Mouse (Mus musculus): Measurements from ENCODE around the gene Usp30. TPM values are rescaled to one million over a fixed set of nuclear protein-coding genes. Genes with fewer than 3 reads are reported as not detected.

Gene Usp30
- total RNA-seq (2022), result 10 to 100 TPM; 36.5 to 43.3 (median 42.3) TPM

DNA sequence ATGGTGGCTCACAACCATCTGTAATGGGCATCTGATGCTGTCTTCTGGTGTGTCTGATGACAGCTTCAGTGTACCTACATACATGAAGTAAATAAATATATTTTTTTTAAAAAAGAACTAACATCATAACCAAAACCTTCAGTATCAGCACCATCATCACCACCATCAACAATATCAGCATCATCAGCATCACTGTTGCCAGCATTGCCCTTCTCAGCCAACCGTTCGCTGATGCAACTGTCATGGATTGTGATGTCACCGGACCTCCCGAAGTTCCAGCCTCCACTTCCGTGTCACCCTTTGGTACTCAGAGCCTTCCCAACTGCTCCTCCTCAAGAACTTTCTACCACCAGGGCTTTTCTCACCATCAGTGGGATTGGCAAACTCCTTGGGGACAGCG is at the start of gene Usp30:
Gene Usp30, plus strand, starts transcription at position 301 of the 400 bp plus-strand sequence.
- no peak for DNase-seq (ENCODE audit: low spot score in 2 of 2)

GRCm38 (mm10) chr5:114024390-114024789 is 40.9 kb upstream of the Usp30 start:
- DNase-seq (ENCODE audit: low spot score in 2 of 2), result no peak

DNA sequence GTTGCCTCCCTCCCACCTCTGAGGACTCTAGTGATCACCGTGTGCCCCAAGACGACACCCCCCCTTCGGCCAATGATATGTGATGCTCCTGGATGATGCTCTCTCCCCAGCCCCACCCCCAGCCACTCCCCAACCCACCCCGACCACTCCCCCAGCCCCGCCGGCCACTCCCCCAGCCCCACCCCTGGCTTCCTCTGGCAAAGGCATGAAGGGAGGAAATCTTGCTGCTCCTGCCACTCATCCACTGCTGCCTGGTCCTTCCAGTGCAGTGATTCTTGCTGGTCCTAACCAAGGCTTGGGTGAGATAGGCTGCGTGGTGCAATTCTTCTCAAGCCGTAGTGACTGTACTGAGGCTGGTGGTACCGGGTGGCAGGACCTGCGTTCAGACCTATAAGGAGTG is 40.4 kb upstream of the Usp30 start:
- no peak for DNase-seq (ENCODE audit: low spot score in 2 of 2)

- no peak for DNase-seq (ENCODE audit: low spot score in 2 of 2)
Measured at GRCm38 (mm10) chr5:114027217-114027944, 37.9 kb upstream of the Usp30 start.

DNA sequence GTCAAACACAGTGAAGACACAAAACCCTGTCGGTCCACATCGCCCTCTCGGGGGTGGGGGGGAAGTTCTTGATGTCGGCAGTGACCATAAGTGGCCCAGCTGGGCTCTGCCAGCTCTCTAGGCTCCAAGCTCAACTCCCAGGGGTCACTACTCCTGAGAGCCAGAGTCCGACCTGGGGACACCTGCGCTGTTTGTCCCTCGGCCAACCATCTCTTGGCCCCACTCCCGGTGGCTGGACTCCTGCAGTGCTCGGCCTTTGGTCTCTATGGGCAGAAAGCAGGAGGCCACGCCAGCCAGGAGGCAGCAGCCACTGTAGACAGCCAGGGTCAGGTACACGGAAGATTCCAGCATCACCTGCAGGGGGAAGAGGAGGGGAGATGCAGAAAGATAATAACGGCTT is 37.1 kb upstream of the Usp30 start:
- no peak for DNase-seq (ENCODE audit: low spot score in 2 of 2)

- no peak for DNase-seq (ENCODE audit: low spot score in 2 of 2)
Measured at GRCm38 (mm10) chr5:114030652-114031051, 34.6 kb upstream of the Usp30 start.

GRCm38 (mm10) chr5:114032161-114032763 is 33.0 kb upstream of the Usp30 start:
- no peak for DNase-seq (ENCODE audit: low spot score in 2 of 2)

DNA sequence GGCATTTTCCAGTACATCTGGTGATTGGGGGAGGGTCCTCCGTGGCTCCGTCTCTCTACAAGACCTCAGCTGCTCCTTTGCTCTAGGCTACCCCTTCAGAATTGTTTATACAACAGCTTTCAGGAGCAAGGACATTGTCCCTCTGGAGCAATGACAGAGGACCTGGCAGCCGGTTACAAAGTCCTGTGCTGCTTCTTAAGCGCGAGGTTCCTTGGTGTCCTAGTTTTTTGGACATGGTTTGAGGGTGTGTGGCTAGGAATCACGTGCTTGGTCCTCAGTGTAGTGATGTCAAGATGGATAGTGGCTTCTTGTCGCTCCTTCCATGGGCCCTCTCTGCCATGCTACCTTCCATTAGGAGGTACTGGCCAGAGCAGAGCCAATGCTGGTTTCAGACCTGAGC is 30.9 kb upstream of the Usp30 start:
- no peak for DNase-seq (ENCODE audit: low spot score in 2 of 2)

DNA sequence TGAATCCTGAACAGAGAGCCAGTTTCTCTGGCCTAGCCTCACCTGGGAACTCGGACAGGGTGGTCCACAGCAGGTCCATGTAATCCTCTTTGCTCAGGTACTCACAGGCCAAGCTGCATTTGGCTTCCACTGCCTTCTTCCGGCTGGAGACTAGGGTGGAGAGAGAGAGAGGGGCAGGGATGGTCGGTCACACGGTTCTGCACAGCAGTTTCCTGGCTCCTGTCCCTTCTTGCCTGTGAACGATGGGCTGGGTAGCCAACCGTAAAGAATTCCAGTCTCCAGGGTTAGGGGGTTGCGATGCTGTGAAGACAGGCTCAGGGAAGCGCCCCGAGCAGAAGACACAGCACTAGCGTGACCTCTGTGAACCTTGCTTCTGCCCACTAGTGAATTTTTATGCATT is 30.1 kb upstream of the Usp30 start:
- DNase-seq (ENCODE audit: low spot score in 2 of 2), result no peak

GRCm38 (mm10) chr5:114040508-114040907 is 24.8 kb upstream of the Usp30 start:
- no peak for DNase-seq (ENCODE audit: low spot score in 2 of 2)

DNA sequence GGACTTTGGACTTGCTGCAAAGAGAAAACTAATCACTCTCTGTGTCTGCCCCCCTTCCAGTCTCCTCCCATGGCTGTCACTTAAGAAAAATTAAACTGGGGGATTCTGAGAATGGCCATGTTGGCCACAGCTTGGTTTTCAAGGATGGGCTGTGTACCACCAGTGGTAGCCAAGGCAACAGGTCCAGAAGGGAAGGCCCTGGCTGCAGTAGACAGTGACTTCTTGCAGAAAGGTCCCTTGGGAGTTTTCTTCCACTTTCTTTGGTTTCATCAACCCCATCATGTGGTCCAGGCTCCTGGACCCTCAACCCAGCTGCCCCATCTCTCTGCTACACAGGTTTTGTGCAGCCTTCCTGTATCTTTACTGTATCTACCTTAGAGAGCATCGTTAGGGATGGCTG is 24.4 kb upstream of the Usp30 start:
- DNase-seq (ENCODE audit: low spot score in 2 of 2), result no peak

GRCm38 (mm10) chr5:114041327-114041930 is 23.8 kb upstream of the Usp30 start:
- no peak for DNase-seq (ENCODE audit: low spot score in 2 of 2)

DNA sequence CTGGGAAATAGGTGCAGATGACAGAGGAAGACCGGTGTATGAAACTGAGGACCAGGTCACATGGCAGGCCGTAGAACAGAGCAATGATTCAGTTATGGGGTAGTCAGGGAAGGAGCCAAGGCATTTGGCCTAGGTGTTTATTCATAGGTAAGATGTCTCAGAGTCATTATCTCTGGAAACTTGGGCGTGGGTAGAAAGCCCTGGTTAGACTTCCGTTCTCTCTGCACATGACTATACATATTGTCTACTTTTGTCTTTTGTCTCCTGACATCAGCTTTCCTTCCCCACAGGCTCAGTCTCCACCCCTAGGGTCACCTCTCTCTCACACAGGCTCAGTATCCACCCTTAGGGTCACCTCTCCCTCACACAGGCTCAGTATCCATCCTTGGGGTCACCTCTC is 21.5 kb upstream of the Usp30 start:
- no peak for DNase-seq (ENCODE audit: low spot score in 2 of 2)

GRCm38 (mm10) chr5:114045134-114045533 is 20.1 kb upstream of the Usp30 start:
- no peak for DNase-seq (ENCODE audit: low spot score in 2 of 2)

GRCm38 (mm10) chr5:114046151-114046550 is 19.1 kb upstream of the Usp30 start:
- no peak for DNase-seq (ENCODE audit: low spot score in 2 of 2)

GRCm38 (mm10) chr5:114046604-114047003 is 18.7 kb upstream of the Usp30 start:
- no peak for DNase-seq (ENCODE audit: low spot score in 2 of 2)

- no peak for DNase-seq (ENCODE audit: low spot score in 2 of 2)
Measured at GRCm38 (mm10) chr5:114047182-114047581, 18.1 kb upstream of the Usp30 start.

- no peak for DNase-seq (ENCODE audit: low spot score in 2 of 2)
Measured at GRCm38 (mm10) chr5:114048731-114049308, 16.4 kb upstream of the Usp30 start.

- peak in 1 of 2 experiments; percentile 54 for DNase-seq (ENCODE audit: low spot score in 2 of 2)
Measured at GRCm38 (mm10) chr5:114052246-114052761, 13.0 kb upstream of the Usp30 start.

- DNase-seq (ENCODE audit: low spot score in 2 of 2), result no peak
Measured at GRCm38 (mm10) chr5:114057129-114057731, 8.0 kb upstream of the Usp30 start.

- no peak for DNase-seq (ENCODE audit: low spot score in 2 of 2)
Measured at GRCm38 (mm10) chr5:114061675-114062074, 3.6 kb upstream of the Usp30 start.

DNA sequence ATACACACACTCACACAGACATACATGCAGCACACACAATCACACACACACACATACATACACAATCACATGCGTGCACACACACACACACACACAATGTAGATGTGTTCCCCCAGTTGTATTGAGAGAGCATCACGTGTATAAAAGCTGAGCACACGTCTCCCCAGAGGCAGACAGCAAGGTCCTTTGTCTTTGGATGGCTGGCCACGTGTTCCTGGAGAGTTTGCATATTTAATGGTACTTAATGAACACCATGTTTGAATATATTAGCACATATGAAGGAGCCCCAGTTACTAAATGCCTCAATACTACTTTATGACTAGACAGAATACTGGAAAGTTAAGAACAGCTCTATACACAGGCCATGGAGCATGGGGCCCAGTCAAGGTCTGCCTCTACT is 1.3 kb upstream of the Usp30 start:
- DNase-seq (ENCODE audit: low spot score in 2 of 2), result no peak

All from left cerebral cortex, adult 8-10 months (tissue).